Mouse (Mus musculus) megakaryocyte, adult 5-6 weeks (primary cell): ENCODE measurements at regions not wholly inside any gene's neighbourhood (a gene's known extent, or its start where the extent isn't known, plus 50 kb on each side); places are given as distances from the start of the nearest gene placed in this dataset.

Experiments used
- ATAC-seq: 2 replicates; pipeline ENCODE4 v1.8.0; 2016; ENCODE audit warnings: mild to moderate bottlenecking, inconsistent platforms; ENCODE audit not compliant: poor library complexity, severe bottlenecking

DNA sequence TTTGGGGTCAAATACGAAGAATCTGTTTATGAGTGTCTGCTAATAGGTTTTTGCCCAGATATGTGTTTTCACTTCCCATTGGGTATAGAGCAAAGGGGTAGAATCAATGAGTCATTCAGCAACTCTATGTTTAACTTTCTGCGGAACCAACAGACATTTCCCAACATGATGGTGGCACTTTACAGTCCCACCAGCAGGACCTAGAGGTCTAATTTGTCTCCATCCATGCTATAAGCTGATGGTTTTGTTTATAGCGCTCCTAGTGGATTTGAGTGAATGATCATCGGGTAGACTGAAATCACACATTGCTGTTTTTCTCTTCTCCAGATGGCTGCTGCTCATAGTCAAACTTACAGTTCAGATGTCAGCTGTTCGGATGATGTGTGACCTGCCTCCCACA lies 99.7 kb upstream of the Arid5b start:
- ATAC-seq, result peak; percentile 94

DNA sequence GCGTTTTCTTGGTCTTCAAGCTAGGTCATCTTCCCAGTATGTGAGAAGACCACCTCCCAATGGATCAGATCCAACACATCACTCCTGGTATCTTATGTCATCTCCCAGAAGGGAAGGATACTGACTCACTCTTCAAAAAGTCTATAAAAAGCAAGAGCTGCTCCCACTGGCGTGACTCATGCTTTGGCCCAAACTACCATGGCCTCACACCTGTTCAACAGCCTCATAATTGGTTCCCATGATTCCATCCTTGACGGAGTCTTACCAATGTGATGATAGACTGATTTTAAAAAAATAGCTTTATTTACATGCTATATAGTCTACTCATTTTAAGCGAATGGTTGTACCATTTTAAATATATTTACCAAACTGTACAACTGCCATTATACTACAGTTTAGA lies 98.9 kb upstream of the Arid5b start:
- no peak for ATAC-seq

DNA sequence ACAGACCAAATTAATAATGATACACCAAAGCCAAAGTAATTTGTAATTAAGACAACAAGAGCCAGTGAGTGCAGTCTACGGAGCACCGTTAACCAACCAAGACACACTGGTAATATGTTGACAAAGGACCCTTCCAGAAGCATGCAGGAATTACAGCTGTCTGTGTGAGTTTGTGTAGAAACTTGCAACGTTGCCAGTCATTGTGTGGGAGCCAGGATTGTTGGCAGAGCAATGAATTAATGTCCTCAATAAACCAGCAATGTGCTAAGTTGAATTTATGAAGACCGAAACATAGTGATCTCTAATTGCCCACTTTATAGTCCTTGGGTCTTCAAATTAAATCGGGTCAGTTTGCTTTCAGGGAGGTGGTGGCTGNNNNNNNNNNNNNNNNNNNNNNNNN lies 95.3 kb upstream of the Arid5b start:
- no peak for ATAC-seq

DNA sequence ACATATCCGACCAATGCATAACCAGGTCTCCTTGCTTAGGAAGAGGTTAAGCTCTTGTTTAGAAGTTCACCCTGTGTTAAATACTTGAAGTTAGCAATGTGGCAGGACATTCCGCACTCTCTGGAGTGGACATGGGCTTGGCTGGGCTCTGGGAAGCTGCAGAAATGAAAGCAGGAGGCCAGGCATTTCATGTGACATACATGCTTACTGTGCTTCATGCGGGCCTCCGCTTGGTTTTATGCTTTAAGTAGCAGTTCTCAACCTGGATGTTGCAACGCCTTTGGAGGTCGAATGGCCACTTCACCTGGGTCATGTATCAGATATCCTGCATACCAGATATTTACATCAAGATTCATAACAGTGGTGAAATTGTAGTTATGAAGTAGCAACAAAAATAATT lies 93.2 kb upstream of the Arid5b start:
- no peak for ATAC-seq

DNA sequence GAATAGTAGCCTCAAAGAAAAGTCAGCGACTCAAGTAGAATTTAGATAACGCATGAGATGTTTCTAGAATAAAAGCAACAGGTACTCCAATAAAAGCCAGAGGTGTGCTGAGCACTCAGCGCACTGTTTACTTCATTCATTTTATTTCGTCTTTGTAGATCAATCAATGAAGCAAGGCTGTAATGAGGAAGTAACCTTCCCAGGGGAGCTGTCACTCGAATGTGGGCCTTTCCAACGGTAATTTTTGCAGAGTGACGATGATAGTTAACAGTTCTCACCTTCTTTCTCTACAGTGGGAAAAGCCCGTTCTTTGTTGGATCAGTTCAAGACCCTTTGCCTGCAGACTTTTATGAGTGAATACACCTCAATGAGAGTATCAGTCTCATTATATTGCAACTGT lies 92.4 kb upstream of the Arid5b start:
- ATAC-seq, result no peak

DNA sequence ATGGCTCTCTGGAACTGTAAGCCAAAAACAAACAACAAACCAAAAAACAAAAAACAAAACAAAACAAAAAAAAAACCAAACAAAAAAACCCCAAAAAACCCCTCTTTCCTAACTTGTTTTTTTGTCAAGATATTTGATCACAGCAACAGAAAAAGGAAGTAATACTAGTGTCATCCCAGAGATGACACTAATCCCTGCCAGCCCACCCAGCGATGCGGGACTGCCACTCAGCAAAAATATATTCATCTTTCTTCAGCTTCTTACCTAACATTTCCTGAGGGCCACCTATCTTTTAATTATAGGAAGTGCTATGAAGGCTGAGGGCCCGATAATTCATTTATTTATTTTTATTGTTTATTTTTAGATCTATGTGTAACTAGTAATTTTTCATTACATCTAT lies 88.3 kb upstream of the Arid5b start:
- ATAC-seq, result no peak

DNA sequence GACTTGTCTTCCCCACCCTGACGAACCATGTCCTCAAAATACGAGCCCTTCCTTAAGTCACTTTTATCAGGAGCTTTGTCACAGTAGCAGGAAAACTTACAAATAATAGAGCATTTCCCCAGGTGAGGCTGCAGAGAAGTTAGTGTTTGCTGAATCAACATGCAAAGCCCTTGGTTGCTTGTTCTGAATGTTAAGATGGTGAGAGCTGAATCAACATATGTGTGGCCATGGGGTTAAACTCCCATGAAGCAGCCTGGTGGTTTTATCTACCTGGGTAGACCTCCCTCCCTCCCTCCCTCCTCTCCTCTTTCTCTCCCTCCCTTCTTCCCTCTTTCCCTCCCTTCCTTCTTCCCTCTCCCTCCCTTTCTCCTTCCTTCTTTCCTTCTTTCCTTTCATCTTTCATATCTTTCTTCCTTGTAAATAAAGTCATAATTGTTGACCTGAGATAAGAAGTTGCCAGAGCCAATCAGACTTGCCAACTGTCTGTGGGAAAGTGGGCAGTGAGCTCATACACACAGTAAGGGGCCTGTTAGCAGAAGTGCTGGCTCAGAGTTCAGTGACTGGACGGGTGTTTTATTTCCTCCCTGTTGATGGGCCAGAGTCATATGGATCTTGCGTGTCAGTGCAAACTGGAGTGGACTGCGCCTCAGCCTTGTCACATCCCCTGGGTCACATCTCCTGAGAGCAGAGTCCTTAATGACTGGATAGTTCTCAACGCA lies 82.4 kb upstream of the Arid5b start:
- no peak for ATAC-seq

DNA sequence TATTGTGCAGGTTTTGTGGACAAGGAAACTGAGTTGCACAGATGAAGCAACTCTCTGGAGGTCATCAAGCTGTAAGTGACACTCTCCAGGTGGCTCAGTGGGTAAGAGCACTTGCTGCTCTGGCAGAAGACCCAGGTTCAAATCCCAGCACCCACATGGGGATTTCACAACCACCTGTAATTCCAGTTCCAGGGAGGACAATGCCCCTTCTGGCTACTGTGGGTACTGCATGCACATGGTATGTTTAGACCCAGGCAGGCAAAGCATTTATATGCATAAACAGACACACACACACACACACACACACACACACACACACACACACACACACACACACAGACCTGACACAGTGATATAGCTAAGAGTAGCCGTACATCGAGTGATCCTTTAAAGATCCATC lies 80.6 kb upstream of the Arid5b start:
- ATAC-seq, result no peak; the same call in 1 of the 2 replicates

DNA sequence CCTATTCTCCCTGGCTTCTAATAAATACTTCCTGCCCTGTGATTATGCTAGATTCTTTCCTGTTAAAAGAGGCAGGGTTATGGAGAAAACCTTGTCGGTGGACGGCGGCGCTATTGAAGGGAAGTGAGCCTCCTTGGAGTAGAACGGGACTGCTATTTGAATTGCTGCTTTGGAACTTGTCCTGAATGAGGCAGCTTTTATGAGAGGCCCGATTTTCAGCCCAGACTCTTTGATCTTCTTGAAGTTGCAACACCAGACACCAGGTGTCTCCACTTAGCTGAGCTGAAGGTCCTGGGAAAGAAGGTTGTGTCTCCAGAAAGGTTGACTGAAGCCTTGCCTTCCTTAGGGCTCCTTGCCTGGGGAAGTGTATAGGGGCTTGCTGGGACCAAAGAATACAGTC lies 78.4 kb upstream of the Arid5b start:
- ATAC-seq, result no peak

DNA sequence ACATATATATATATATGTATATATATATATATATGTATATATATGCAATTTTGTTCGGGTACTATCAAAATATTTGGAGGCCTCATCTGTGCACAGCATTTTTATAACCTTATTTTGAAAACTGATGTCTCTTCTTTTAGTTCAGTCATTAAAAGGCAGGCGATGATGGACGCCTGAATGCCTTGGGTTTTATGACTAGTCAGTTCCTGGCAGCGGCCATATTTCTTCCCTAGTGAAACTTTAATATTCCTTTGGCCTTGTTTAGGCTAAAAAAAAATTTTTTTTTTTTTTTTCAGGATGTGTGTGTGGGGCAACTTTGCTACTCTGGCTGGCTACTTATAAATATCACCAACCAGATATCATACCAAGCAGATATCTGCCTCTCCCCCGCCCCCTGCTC lies 78.0 kb upstream of the Arid5b start:
- ATAC-seq, result no peak

DNA sequence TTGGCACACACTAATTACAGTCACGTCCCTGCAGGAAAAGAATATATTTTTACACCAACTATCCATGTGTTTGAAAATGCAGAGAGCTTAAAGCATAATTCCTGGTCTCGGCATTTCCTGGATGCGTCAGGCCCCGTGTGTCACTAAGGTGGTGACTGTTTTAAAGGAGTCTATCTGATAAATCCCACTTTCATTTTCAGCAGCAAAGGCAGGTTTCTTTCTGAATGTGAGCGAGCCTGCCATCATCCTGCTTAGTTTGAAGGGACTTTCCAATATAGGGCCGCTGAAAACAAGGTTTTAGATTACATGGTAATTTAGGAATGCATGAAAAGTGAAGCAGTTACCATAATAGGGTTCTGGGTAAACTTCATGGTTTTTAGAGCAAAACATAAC lies 77.5 kb upstream of the Arid5b start:
- no peak for ATAC-seq

DNA sequence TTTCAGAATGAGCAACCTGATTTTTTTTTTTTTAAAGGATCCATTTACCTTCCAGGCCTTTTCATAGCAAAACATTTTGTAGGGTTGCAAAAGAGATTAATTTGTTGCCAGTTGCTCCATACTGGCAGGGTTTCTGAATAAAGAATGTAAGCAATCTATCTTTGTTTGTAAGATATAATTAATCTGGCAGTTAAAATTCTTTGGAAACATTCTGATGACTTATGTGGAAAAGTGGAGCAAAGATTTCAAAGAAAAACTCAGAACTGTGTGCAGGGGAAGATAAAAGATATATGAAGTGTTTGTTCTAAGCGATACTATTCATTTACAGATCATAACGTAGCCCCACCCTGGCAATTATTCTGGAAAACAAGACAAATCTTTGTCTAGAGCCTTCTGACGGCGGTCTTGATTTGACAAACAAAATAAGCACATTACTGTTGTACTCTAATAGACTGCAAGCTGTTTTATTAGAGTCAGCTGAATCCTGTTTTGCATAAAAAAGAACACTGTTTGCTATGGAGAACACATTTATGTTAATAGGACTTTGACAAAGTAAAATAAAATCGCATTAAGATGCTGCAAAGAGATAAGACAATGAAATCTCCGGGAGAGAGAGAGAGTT lies 77.0 kb upstream of the Arid5b start:
- no peak for ATAC-seq

DNA sequence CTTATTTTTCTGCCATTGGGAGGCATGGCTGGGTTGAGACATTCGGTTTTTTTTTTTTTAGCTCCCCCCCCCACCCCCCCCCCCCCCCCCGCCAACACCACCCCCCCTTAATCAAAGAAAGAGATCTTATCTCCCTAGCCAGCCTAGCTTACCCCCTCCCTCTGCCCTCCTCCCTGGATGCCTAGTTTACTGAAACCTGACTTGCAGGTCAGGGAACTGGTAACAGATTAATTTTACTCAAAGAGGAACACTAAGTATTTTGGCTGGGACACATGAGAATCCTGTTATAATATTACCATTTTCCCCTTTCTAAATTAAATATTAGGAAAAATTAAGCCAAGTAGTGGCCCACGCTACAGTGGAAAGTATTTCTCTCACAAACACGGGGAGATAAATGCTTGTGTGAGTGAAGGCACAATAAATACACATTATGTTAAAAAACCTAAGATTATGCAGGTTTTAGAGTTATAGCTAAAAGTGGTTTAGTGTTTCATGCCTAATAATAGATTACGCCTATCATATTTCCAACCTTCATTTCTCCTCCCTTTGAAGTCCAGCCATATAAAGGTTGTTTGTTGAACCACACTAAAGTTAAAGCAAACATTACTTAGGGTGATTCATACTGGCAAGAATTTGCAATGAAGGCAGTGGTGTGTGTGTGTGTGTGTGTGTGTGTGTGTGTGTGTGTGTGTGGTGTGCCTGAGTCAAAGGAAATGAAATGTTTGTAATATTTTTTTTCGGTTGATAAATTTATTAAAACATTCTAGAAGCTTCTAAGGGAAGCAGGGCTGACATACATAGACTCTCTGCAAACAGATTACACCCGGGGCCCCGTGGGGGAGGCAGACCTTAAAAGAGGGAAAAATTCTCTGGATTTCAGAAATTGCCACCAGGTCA lies 76.0 kb upstream of the Arid5b start:
- no peak for ATAC-seq

DNA sequence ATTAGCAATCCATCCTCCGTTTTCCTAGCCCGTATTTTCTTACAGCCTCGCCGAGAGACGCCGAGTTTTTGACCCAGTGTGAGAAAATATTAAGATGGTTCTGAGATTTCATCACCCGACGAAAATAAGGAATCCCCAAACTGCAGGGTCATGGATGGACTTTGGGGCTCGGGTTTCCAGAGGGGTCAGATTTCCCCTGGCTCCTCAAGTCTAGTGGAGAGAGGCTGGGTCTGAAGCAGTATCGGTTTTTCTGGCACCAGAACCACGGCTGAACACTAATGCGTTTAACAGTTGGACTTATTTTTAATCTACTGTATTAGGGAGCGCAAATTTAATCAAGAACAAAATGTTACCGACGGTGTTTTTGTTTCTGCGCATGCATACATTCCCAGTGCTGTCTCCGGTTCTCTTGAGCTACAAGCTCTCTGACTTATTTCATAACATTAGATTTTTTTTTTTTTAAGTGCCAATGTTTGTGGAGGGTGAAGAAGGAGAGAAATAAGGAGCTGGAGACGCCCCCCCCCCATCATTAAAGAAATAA lies 75.2 kb upstream of the Arid5b start:
- no peak for ATAC-seq

DNA sequence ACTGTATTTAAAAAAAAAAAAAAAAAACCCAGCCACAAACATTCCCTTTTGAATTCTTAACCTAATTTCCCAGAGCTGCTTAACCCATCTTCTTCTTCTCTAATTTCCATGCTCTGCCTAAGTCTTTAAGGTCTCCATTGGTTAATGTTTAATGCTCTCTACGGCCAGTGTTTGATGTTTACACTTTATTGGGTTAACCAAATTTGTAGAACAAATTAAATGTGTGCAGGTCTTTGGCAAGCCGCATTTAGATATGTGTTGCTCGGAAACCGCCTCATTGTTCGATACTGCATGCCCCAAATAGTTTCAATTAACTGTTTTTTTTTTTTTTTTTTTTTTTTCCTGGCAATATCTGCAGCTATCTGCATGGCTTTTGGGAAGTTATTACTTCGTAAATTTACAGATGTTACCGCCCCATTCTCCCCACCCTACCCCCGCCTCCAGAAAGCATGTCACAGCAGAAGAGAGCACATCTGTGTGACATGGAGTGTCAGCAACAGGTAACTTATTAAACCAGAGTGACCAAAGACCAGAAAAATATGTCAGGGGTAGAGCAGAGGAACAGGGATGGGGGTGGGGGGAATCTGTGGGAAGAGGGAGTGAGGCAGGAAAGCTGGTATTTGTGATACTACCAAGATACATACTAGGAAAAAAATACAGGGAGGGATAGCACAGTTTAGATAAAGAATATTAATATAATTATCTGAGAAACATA lies 73.5 kb upstream of the Arid5b start:
- no peak for ATAC-seq

DNA sequence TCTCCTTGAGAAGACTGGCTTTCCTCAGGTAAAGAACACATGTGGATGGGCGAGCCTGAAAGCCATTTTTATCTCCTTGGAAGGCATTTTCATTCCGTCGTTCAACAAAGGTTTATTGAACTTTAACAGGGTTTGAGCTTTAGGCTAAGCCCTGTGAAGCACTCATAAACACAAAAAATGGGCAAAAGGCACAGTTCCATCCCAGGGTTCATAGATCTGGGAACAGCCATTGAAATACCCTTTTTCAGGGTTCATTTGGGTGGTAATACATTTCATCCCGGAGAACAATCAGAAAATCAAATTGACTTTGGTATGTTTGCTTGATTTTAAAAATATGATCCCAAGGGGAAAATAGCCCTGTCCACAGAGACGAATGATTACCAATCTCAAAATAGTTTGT lies 72.9 kb upstream of the Arid5b start:
- no peak for ATAC-seq

DNA sequence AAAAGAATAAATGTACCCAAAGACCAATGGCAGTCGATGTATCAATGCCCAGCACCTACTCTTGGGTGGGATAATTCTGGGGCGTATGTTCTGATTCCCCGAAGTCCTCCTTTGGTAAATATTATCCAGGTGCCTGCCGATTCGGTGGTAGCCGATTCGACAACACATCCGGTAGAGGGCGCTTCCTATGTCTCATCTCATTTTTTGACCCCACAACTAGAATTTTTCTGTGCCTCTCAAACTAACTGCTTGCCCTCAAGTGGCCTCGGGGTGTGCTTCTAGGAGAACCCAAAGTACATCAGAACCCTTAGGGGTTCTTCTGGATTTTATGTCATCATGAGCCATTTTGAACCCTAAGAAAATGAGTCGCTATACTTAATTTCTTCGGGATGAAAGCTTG lies 72.3 kb upstream of the Arid5b start:
- no peak for ATAC-seq

DNA sequence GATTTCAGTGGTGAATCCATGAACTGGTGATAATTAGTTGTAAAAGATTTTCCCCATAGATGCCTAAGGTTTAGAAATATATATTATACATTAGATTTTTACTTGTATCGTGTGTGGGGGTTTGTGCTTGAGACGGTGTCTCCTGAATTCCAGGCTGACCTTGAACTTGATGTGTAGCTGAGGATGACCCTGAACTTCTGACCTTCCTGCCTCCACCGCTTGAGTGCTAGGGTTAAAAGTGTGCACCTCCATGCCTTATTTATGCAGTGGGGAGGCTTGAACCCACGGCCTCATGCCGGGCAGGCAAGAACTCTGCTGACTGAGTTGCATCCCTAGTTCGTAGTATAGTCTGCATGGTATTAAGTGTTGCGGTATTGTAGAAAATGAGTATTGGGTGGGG lies 69.3 kb upstream of the Arid5b start:
- no peak for ATAC-seq

DNA sequence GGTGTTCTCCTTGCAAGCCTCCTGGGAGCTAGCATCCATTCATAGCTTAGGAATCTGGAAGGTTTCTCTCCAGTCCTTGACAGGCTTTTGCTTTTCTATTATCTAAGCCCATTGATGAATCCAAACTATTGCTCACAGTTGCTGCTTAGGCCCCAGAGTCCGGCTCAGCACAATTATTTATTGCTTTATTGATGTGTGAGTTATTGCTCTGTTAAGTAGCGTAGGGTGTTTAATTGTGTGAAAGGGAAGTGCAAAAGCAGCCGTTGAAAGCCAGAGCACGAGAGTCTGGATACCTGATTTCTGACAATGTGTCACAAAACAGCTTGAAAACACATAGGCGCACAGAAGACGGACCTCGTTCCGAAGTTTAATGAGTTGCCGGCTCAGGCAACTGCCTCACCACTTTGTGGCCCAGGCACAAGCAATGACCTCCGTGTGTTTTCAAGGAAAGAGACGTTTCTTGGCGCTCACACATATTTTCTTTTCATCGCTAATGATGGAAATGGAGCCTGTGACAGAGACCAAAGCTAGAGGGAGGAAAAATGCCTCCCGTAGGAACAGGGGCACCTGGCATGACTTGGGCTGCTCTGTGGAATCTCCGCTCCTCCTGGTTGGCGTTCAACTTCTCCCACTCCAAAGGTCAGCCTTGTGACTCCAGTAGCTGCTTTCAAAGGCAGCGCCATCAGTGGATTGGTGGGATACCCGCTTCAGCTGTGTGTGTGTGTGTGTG lies 66.6 kb upstream of the Arid5b start:
- ATAC-seq, result no peak

DNA sequence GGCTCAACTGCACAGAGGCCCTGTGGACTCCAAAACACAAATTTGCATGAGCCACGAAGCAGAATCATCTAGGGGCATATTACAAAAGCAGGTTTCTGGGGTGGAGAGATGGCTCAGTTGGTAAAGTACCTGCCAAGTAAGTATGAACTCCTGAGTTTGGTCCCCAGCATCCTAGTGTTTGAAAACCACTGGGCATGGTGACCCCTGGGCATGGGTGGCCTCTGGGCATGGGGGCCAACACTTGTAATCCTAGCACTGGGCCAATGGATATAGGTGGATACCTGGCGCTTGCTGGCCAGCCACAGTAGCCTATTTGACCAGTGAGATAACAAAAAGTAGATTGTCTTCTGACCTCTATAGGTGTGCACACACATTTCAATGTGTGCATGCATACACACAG lies 65.7 kb upstream of the Arid5b start:
- no peak for ATAC-seq
